Mouse (Mus musculus) adrenal gland, postnatal 4 days (tissue): ENCODE results near the gene Vmn1r21. TPM values are rescaled to one million over a fixed set of nuclear protein-coding genes. Genes with fewer than 3 reads are reported as not detected.
"Not testable (repeated sequence)": the region's sequence is repeated elsewhere in the genome, so short reads cannot be mapped to it uniquely, and the experiment has no call there.

Experiments used
- DNase-seq, 2 experiments: peaks; one replicate each; pipeline ENCODE4 v3.0.0; 2021 to 2022; ENCODE audit warnings: low spot score in 2 of 2, mixed read lengths in 2 of 2
- long read RNA-seq, 2 experiments: library from polyadenylated mRNA; stranded (forward); transcript quantifications; one replicate each; pipeline ENCODE4 v2.0.0; 2021
- total RNA-seq, 2 experiments: library from RNA; stranded (reverse); gene quantifications; 2 replicates each; pipeline ENCODE4 v1.2.3; 2021

The Vmn1r21 gene
- total RNA-seq = not detected
- long read RNA-seq, experiment 1 = 0 reads
- long read RNA-seq, experiment 2 = 0 reads

- no peak for DNase-seq
Measured at GRCm38 (mm10) chr6:57850286-57850685, at the start of gene Vmn1r21. Gene Vmn1r21 (minus strand): TSS chr6:57850343.

- no peak for DNase-seq
Measured at GRCm38 (mm10) chr6:57859043-57860042, 9.2 kb upstream of the Vmn1r21 start.

- DNase-seq = not testable (repeated sequence)
Measured at GRCm38 (mm10) chr6:57851177-57851576, 1.0 kb upstream of the Vmn1r21 start.

- no peak for DNase-seq
Measured at GRCm38 (mm10) chr6:57839693-57840408, 10.3 kb downstream of the Vmn1r21 start.

- no peak for DNase-seq
Measured at GRCm38 (mm10) chr6:57825259-57825715, 24.9 kb downstream of the Vmn1r21 start.

- peak; percentile 31 to 55 for DNase-seq
Measured at GRCm38 (mm10) chr6:57824422-57825258, 25.5 kb downstream of the Vmn1r21 start, which contains the start of gene Vopp1. Gene Vopp1 (minus strand): TSS chr6:57825159.

- no peak for DNase-seq
Measured at GRCm38 (mm10) chr6:57823461-57823860, 26.7 kb downstream of the Vmn1r21 start.

GRCm38 (mm10) chr6:57822648-57823410 is 27.3 kb downstream of the Vmn1r21 start:
- DNase-seq = no peak

GRCm38 (mm10) chr6:57814436-57814940 is 35.7 kb downstream of the Vmn1r21 start:
- DNase-seq = no peak

GRCm38 (mm10) chr6:57811748-57812730 is 38.1 kb downstream of the Vmn1r21 start:
- no peak for DNase-seq

- no peak for DNase-seq
Measured at GRCm38 (mm10) chr6:57805218-57806069, 44.7 kb downstream of the Vmn1r21 start.

- no peak for DNase-seq
Measured at GRCm38 (mm10) chr6:57803130-57803529, 47.0 kb downstream of the Vmn1r21 start.

GRCm38 (mm10) chr6:57798986-57799385 is 51.2 kb downstream of the Vmn1r21 start:
- no peak for DNase-seq

- DNase-seq = no peak
Measured at GRCm38 (mm10) chr6:57796853-57797423, 53.2 kb downstream of the Vmn1r21 start.

- DNase-seq = no peak
Measured at GRCm38 (mm10) chr6:57795835-57796234, 54.3 kb downstream of the Vmn1r21 start.
